Mouse (Mus musculus) cerebellum, postnatal 10 days (tissue): Measurements from ENCODE around the gene Trim9.

Experiments
- DNase-seq, 2 experiments: peaks; one replicate each; pipeline ENCODE4 v3.0.0; 2021; ENCODE audit warnings: mixed read lengths in 2 of 2

Gene Trim9

GRCm38 (mm10) chr12:70322790-70323189 lies 24.6 kb downstream of the Trim9 start:
- no peak for DNase-seq

GRCm38 (mm10) chr12:70316147-70316546 lies 31.3 kb downstream of the Trim9 start:
- no peak for DNase-seq

- DNase-seq, result no peak
Observed at GRCm38 (mm10) chr12:70307881-70308280, 39.5 kb downstream of the Trim9 start.

GRCm38 (mm10) chr12:70307062-70307461 lies 40.4 kb downstream of the Trim9 start:
- DNase-seq, result peak; percentile 29 to 37

GRCm38 (mm10) chr12:70304014-70304413 lies 43.4 kb downstream of the Trim9 start:
- no peak for DNase-seq

- DNase-seq, result no peak
Observed at GRCm38 (mm10) chr12:70303525-70303924, 43.9 kb downstream of the Trim9 start.

GRCm38 (mm10) chr12:70302022-70302720 lies 45.2 kb downstream of the Trim9 start:
- no peak for DNase-seq

- DNase-seq, result peak in 1 of 2 experiments; percentile 29
Observed at GRCm38 (mm10) chr12:70293927-70294684, 53.3 kb downstream of the Trim9 start.

- DNase-seq, result no peak
Observed at GRCm38 (mm10) chr12:70293165-70293926, 54.1 kb downstream of the Trim9 start.

- DNase-seq, result no peak
Observed at GRCm38 (mm10) chr12:70285521-70285920, 61.9 kb downstream of the Trim9 start.

GRCm38 (mm10) chr12:70284979-70285378 lies 62.4 kb downstream of the Trim9 start:
- no peak for DNase-seq

- DNase-seq, result peak; percentile 44 to 61
Observed at GRCm38 (mm10) chr12:70283116-70283731, 64.2 kb downstream of the Trim9 start.

- DNase-seq, result no peak
Observed at GRCm38 (mm10) chr12:70280930-70281329, 66.5 kb downstream of the Trim9 start.

GRCm38 (mm10) chr12:70280381-70280780 lies 67.0 kb downstream of the Trim9 start:
- DNase-seq, result no peak

GRCm38 (mm10) chr12:70277071-70277939 lies 70.1 kb downstream of the Trim9 start:
- no peak for DNase-seq

GRCm38 (mm10) chr12:70269724-70270123 lies 77.7 kb downstream of the Trim9 start:
- no peak for DNase-seq

- DNase-seq, result no peak
Observed at GRCm38 (mm10) chr12:70267314-70267713, 80.1 kb downstream of the Trim9 start.

- no peak for DNase-seq
Observed at GRCm38 (mm10) chr12:70266494-70266931, 80.9 kb downstream of the Trim9 start.

GRCm38 (mm10) chr12:70263721-70264120 lies 83.7 kb downstream of the Trim9 start:
- no peak for DNase-seq

- DNase-seq, result no peak
Observed at GRCm38 (mm10) chr12:70262271-70262953, 85.0 kb downstream of the Trim9 start.

GRCm38 (mm10) chr12:70251210-70251884 lies 96.1 kb downstream of the Trim9 start:
- no peak for DNase-seq
